Mouse (Mus musculus) lung, postnatal 4 days (tissue): ENCODE results near the gene Mdga2.

Experiments used
- DNase-seq, 2 experiments: peaks; one replicate each; pipeline ENCODE4 v3.0.0; 2021

Mdga2 gene

DNA sequence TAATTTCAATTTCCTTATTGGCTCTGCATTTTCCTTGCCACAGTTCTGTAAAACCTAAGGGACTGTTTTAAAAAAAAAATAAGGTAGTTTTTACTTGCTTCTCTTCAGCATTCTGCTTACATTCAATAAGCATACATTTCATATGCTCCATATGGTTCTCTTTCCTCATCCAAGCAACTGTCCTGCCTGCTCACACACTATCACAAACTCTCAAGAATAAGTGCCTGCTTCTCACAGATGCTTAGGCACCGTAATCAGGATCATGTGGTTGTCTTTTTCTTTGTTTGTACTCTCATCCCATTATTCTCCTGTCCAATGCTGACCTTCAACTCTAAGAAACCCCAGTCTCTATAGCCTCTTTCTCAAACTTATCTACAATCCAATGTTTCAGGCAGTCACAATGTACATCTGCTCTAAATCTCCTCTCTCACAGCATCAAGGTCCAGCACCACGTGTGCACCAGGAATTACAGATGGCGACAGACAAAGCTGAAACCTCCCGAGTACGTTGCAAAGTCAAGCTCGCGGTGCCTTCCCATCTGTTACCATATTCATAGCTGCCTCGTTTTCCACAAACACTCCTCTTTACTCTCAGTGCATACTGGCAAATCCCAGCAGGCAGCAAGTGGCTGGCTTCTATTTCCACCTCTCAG lies 177.1 kb downstream of the Mdga2 start:
- no peak for DNase-seq

- DNase-seq, result no peak
These were observed 180.5 kb downstream of the Mdga2 start for GRCm38 (mm10) chr12:67041865-67042264.

- no peak for DNase-seq
These were observed 186.7 kb downstream of the Mdga2 start for GRCm38 (mm10) chr12:67035509-67036261.

DNA sequence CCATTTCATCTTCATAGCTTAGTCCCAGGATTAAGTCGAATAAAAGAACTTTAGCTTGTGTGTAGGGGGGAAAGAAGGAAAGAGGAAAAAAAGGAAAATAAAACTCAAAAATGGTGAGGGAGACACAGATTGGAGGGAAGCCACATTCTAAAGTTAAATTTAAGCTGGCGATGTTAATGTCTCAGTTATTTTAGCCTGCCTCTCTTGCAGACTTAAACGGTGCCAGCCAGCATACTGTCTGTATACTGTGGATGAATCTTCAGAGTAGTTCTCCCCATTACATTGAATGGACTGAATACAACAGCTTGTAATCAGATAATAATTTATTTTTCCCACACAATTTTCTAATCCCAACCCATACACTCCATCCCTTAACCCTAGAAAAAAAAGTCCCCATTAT lies 205.2 kb downstream of the Mdga2 start:
- DNase-seq, result no peak

- no peak for DNase-seq
These were observed 211.0 kb downstream of the Mdga2 start for GRCm38 (mm10) chr12:67011368-67011767.

DNA sequence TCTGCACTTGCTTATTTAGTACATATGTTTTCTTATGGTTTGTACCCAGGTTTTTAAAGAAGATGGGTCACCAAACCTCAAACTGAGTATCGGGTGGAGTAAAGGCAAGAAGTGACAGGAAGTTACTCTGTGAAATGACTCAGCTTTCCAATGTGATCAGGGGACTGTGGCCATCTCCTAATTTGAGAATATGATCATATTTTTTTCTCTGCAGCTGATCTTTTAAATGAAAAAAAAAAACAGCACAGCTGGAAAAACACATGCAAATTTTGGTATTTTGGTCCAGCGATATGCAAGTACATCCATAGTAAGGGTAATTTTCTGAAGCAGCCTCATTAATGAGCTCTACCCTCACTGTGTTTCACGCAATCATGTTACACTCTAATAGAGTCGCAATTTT lies 212.0 kb downstream of the Mdga2 start:
- no peak for DNase-seq

DNA sequence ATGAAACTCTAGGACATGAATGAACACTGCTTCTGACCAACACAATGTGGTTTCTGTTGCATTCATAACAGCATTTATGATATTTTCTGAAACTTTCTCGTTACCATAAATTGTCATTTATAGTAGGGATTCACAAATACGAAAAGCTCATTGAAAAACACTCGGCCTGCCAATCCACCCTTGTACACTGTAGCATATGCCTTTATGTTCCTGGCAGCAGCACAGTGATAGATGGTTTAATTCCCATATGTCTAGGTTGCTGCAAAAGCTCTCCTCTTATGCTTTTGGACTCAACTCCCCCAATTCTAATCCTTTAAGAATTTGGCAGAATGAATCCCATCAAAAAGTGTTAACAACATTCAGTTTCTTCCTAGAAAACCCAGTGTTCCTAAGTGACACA lies 213.2 kb downstream of the Mdga2 start:
- no peak for DNase-seq

GRCm38 (mm10) chr12:66954129-66954528 lies 268.2 kb downstream of the Mdga2 start:
- DNase-seq, result no peak

DNA sequence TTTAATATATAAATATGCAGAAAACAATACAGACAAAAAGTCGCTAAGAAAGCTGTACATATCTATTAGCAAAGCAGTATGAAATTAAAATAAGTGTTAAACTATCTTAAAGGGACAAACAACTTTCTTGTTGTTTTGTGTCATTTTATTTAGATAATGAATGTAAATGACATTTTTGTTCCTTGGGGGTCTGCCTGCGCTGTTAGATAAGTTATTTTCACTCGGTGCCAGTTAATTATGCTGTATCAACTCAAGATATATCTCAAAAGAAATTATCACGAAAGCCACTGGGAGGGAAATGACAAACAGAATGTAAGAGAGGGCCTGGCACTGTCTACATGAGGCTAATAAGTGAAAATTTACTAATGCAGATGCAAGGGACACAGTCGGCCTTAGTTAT lies 306.6 kb downstream of the Mdga2 start:
- DNase-seq, result no peak

DNA sequence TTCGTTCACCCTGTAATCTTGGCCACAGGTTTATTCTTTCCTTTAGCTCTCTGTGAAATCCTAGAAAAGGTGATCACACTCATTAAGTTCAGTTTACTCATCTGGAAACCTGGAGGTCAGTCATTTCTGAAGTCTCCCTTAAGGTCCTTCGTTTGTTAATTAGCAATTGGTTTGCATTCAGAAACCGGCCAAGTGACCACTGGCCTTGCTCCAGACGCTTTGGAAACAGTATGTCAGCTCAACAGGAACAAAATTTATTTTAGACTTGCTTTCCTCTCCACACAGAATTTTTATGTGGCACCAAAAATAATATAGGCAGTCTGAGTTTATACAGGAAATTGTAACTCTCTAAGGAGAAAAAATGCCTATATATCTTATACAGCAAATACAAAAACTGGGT lies 323.0 kb downstream of the Mdga2 start:
- no peak for DNase-seq

DNA sequence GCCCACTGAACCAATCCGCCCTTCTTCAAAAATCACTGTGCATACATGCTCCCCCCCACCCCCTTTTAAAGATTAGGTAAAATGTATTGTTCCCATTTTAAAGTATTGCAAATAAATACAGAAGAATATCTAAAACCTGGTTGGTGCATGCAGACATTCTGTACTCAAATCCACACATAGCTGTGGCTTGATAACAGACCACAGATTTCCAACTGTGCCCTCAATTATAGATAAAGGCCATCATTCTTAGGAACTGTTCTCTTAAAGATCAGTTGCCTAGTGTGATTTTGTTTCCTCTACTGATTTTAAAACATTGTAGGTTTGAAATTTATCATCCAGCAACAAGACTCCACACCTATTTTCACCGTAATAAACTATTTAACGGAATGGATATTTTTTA lies 325.6 kb downstream of the Mdga2 start:
- DNase-seq, result no peak

GRCm38 (mm10) chr12:66890296-66890695 lies 332.1 kb downstream of the Mdga2 start:
- no peak for DNase-seq

DNA sequence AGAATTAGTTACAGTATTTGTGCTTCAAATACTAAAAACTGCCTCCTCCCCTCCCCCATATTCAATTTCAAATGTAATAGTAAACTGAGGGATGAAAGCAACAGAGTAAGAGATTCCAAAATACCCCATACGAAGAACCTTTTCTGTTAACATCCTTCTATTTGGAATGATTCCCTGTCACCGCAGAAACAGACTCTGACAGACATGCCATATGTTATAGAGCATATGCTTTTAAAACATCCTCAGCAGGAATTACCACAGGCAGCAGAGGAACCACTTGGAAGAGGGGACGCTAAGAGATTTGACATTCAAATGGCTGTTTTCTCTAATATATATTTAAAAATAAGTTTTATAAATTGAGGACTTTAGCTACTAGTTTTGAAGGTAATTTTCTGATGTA lies 333.1 kb downstream of the Mdga2 start:
- no peak for DNase-seq

GRCm38 (mm10) chr12:66888636-66889035 lies 333.7 kb downstream of the Mdga2 start:
- DNase-seq, result no peak

GRCm38 (mm10) chr12:66866199-66866598 lies 356.1 kb downstream of the Mdga2 start:
- DNase-seq, result no peak

- no peak for DNase-seq
These were observed 369.2 kb downstream of the Mdga2 start for GRCm38 (mm10) chr12:66853167-66853566.

DNA sequence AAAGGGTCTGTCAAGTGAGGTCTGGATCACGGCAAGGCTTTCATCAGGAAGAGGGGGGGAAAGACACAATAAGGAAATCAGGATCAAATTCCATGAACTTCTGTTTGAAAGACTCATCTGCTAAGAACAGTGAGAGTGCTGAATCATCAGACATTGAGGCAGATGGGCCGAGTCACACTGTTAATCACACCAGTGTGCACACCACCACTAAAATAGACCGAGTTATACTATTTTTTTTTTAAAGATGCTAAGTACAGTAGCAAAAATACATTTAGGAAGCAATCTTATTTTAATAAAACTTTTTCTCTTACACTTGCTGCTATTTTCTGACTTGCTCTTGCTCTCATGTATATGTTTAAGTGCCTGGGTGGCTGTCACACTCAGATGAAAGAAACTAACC lies 382.0 kb downstream of the Mdga2 start:
- no peak for DNase-seq

DNA sequence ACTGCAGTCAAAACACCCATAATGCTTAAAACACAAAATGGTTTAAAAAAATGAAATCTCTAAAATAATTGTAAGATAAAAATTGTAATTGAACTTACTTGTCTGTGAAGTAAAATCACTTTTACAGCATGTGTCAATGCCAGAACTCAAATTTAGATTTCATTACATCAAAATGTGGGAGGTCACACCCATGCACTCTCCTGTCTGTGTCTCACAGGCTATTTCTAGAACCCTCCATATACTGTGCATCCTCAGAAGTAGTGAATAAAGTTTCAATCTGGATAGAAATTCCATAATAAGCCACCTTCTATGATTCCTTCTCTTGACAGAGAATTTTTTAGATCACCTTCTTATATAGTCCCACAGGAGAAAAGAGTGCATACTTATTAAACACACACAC lies 466.7 kb downstream of the Mdga2 start:
- DNase-seq, result no peak

DNA sequence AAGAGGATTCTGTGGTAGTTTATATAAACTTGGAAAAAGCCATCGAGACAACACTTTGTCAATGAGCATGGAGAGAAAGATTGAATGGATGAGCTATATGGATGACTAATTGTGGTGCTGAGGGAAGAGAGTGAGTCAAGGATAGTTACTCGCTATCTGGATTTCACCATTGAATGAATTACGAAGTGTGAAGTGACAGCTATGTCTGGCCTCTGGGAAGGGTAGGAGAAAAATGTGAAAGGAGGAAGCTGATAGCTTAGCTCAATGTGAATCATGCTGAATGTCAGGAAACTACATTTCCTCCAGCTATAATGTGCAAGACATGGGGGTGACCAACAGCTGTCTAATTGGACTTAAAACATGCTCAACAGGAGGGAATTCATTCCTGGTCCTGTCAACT lies 487.8 kb downstream of the Mdga2 start:
- no peak for DNase-seq

- no peak for DNase-seq
These were observed 497.9 kb downstream of the Mdga2 start for GRCm38 (mm10) chr12:66724474-66724873.

DNA sequence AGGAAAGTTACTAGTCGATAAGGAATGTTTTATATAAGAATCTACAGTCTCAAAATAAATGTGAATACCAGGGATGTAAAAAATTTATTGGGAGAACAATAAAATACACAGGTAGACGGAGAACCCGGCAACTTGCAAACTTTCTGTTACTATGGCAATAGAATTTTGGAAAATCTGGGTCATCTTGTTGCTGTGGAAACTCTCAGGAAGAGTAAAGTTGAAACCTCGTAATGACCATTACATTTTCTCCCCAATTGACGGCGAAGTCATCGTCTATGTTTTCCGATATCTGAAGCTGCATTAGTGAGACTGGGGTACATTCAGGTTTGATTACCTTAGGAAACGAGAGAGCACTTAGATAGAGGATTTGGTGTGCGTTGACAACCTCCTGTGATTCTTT lies 514.0 kb downstream of the Mdga2 start:
- no peak for DNase-seq

GRCm38 (mm10) chr12:66707431-66707830 lies 514.9 kb downstream of the Mdga2 start:
- no peak for DNase-seq

- DNase-seq, result no peak
These were observed 517.3 kb downstream of the Mdga2 start for GRCm38 (mm10) chr12:66705015-66705414.

GRCm38 (mm10) chr12:66702781-66703180 lies 519.6 kb downstream of the Mdga2 start:
- no peak for DNase-seq

DNA sequence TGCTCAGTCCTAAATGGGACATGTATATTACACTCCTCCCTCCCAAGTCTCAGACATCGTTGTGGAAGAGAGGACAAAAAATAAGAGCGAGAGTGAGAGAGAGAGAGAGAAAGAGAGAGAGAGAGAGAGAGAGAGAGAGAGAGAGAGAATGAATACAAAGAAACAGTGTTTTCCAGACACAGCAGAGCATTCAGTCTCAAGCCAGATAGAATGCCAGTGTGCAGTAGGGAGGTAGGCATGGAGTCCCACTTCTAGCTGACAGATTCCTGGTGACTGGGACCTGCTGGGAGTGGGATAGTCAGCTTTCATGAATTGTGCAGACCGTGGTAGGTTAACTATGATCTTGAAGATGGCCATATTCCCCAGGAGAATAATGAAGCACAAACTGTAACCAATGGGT lies 542.8 kb downstream of the Mdga2 start:
- DNase-seq, result no peak
